Mouse (Mus musculus) urinary bladder, postnatal 36 days (tissue): ENCODE measurements around the gene Pomt2.

Experiments used
- DNase-seq, 2 experiments: peaks; one replicate each; pipeline ENCODE4 v3.0.0; 2022; ENCODE audit warnings: low spot score in 2 of 2, mixed read lengths in 1 of 2

Gene Pomt2

GRCm38 (mm10) chr12:87127256-87127655 lies 20.5 kb downstream of the Pomt2 start:
- no peak for DNase-seq

GRCm38 (mm10) chr12:87121918-87122589 lies 25.7 kb downstream of the Pomt2 start:
- DNase-seq, result no peak

GRCm38 (mm10) chr12:87107357-87107977 lies 40.3 kb downstream of the Pomt2 start:
- no peak for DNase-seq

- no peak for DNase-seq
Measured at GRCm38 (mm10) chr12:87104796-87105195, 43.0 kb downstream of the Pomt2 start.

- DNase-seq, result no peak
Measured at GRCm38 (mm10) chr12:87103471-87103870, 44.3 kb downstream of the Pomt2 start.

GRCm38 (mm10) chr12:87102165-87102631 lies 45.6 kb downstream of the Pomt2 start, which contains the start of gene Ngb:
Ngb (minus strand) TSS chr12:87102539.
- DNase-seq, result no peak

GRCm38 (mm10) chr12:87100331-87100730 lies 47.4 kb downstream of the Pomt2 start:
- no peak for DNase-seq

- no peak for DNase-seq
Measured at GRCm38 (mm10) chr12:87093671-87094070, 54.1 kb downstream of the Pomt2 start.

- peak in 1 of 2 experiments; percentile 47 for DNase-seq
Measured at GRCm38 (mm10) chr12:87093249-87093648, 54.5 kb downstream of the Pomt2 start.

GRCm38 (mm10) chr12:87091916-87092315 lies 55.9 kb downstream of the Pomt2 start:
- DNase-seq, result no peak

GRCm38 (mm10) chr12:87089701-87090100 lies 58.1 kb downstream of the Pomt2 start:
- DNase-seq, result no peak

- DNase-seq, result no peak
Measured at GRCm38 (mm10) chr12:87089255-87089654, 58.5 kb downstream of the Pomt2 start.

GRCm38 (mm10) chr12:87088331-87088730 lies 59.4 kb downstream of the Pomt2 start:
- no peak for DNase-seq

- DNase-seq, result no peak
Measured at GRCm38 (mm10) chr12:87087236-87087635, 60.5 kb downstream of the Pomt2 start.

- DNase-seq, result no peak
Measured at GRCm38 (mm10) chr12:87082797-87083196, 65.0 kb downstream of the Pomt2 start.

GRCm38 (mm10) chr12:87076610-87077009 lies 71.2 kb downstream of the Pomt2 start:
- DNase-seq, result no peak

- DNase-seq, result no peak
Measured at GRCm38 (mm10) chr12:87070520-87070919, 77.2 kb downstream of the Pomt2 start.

GRCm38 (mm10) chr12:87066429-87066828 lies 81.3 kb downstream of the Pomt2 start:
- no peak for DNase-seq

- DNase-seq, result no peak
Measured at GRCm38 (mm10) chr12:87065446-87065845, 82.3 kb downstream of the Pomt2 start.

- DNase-seq, result no peak
Measured at GRCm38 (mm10) chr12:87057066-87057465, 90.7 kb downstream of the Pomt2 start.
